Mouse (Mus musculus): ENCODE measurements around the gene Pitpnm2. TPM values are rescaled to one million over a fixed set of nuclear protein-coding genes. Genes with fewer than 3 reads are reported as not detected.

The Pitpnm2 gene
- polyA plus RNA-seq, 1 experiment = 55.3 TPM

GRCm38 (mm10) chr5:124122357-124122756 is 127.2 kb downstream of the Pitpnm2 start:
- TF ChIP-seq GATA1 (IDR thresholded peaks at IDR 0.05; ENCODE audit: low read length) = no peak

GRCm38 (mm10) chr5:124119204-124119603 is 130.4 kb downstream of the Pitpnm2 start:
- no peak for TF ChIP-seq GATA1 (IDR thresholded peaks at IDR 0.05; ENCODE audit: low read length)

DNA sequence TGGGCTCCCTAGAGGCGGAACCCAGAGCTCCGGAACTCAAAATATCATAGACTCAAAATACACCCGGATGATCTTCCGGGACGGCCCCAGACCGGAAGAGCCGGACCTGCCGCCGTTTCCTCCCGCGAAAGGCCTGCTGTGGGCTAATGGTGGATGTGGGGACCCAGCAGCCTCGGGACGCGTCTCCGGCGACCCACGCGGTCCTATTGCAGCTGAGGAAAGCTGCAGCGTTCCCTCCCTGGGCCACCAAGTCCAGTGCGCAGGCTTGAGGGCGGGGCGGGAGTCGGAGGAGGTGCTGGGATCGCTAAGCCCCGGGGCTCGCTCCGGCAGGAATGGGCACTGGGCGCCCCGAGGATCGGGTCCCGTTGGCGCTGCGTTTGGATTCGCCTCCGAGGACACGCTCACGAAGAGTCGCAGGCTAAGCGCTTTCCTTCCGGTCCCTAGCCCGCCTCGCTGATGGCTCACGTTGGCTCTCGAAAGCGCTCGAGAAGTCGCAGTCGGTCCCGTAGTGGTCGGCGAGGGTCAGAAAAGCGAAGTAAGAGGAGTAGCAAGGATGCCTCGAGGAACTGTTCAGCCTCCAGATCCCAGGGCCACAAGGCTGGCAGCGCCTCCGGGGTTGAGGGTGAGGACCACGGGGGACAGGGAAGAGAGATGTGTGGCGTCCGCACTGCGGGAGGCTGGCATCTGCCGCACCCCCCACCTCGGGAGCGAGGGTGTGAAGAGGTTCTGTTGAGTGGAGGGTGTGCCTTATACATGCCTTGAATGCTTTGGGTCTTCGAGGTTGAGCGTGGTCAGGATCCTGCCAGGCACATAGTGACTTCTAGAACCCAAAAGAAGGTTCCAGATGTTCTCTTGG is 133.3 kb downstream of the Pitpnm2 start, which contains the start of gene Arl6ip4:
Gene Arl6ip4 (plus strand): TSS at position 100 of the 856 bp plus-strand sequence.
- no peak for TF ChIP-seq GATA1 (IDR thresholded peaks at IDR 0.05; ENCODE audit: low read length)

DNA sequence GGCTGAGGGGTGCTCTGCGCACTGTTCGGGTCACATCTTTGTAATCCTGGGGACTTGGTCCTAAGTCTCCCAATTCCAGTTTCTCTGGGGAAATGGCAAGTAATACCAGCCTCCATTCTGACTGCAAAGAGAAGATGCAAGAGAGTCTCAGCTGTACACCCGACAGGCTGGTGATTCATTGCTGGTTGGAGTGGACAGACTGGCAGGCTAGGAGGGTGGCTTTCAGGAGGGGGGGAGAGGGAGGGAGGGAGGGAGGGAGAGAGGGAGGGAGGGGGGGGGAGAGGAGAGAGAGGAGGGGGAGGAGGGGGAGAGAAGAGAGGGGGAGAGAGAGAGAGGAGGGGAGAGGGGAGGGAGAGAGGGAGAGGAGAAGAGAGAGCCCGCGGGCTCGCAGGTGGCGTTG is 134.0 kb downstream of the Pitpnm2 start:
- TF ChIP-seq GATA1 (IDR thresholded peaks at IDR 0.05; ENCODE audit: low read length) = no peak

DNA sequence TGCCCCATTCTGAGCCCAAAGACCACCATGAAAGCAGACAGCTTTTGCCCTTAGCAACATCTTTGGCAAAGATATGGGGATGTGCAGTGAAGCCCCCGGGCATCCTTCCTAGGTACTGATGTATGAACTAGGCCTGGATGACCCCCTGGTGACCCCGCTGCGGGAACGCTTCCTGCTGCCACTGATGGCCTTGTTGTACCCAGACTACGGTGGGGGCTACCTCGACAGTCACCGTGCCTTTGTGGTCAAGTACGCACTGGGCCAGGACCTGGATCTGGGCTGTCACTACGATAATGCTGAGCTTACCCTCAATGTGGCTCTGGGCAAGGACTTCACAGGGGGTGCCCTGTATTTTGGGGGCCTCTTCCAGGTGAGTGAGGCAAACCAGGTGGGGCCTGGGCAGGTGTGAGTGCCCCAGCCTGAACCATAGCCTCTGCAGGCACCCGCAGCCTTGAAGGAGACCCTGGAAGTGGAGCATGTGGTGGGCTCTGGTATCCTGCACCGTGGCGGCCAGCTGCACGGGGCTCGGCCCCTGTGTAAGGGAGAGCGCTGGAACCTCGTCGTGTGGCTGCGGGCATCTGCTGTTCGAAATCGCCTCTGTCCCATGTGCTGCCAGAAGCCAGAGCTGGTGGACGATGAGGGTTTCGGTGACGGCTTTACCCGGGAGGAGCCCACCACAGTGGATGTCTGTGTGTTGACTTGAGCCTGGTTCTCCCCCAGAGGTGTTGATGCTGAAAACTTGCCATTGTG is 135.1 kb downstream of the Pitpnm2 start:
- TF ChIP-seq GATA1 (IDR thresholded peaks at IDR 0.05; ENCODE audit: low read length) = no peak

DNA sequence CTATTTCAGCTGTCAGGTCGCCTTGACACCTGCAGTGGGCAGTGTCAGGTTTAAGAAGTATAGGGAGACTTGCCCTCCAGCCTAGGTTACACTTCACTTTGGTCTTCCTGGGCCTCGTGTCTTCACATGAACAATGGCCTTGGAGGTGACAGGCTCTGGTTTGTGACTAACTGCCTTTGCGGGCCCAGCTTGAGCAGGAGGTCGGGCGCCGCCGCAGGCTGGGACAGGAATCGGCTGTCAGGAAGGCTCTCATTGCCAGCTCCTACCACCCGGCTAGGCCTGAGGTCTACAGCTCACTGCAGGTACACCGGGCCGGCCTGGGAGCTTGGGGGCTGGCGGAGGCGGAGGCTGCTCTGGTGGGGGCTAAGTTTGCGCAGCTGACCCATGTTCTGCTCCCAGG is 136.5 kb downstream of the Pitpnm2 start:
- TF ChIP-seq GATA1 (IDR thresholded peaks at IDR 0.05; ENCODE audit: low read length) = no peak

DNA sequence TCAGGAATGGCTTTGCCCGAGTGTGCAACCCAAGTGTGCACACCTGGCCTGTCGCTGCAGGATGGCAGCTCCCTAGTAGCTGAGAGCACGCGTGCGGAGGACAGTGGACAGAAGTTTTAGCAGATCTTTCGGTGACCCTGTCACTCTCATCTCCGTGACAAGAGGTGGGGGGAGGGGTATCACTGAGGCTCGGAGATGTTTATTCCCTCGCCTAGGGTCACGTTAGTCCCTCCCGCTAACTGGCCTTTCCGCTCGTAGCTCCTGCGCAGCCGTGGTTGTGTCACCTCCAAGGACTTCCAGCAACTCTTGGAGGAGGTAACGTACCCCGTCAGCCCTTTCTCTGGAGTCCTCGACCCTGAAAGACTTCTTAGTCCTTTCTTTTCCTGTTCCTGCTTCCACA is 137.0 kb downstream of the Pitpnm2 start:
- TF ChIP-seq GATA1 (IDR thresholded peaks at IDR 0.05; ENCODE audit: low read length) = no peak

- no peak for TF ChIP-seq GATA1 (IDR thresholded peaks at IDR 0.05; ENCODE audit: low read length)
Observed at GRCm38 (mm10) chr5:124111742-124112497, 137.6 kb downstream of the Pitpnm2 start, which contains the start of gene Ogfod2. TSS of gene Ogfod2 (plus strand) at chr5:124112297.

GRCm38 (mm10) chr5:124111077-124111741 is 138.4 kb downstream of the Pitpnm2 start:
- no peak for TF ChIP-seq GATA1 (IDR thresholded peaks at IDR 0.05; ENCODE audit: low read length)

GRCm38 (mm10) chr5:124103552-124103951 is 146.0 kb downstream of the Pitpnm2 start:
- TF ChIP-seq GATA1 (IDR thresholded peaks at IDR 0.05; ENCODE audit: low read length) = no peak

GRCm38 (mm10) chr5:124103020-124103419 is 146.5 kb downstream of the Pitpnm2 start:
- no peak for TF ChIP-seq GATA1 (IDR thresholded peaks at IDR 0.05; ENCODE audit: low read length)

GRCm38 (mm10) chr5:124102326-124102725 is 147.2 kb downstream of the Pitpnm2 start:
- no peak for TF ChIP-seq GATA1 (IDR thresholded peaks at IDR 0.05; ENCODE audit: low read length)

- TF ChIP-seq GATA1 (IDR thresholded peaks at IDR 0.05; ENCODE audit: low read length) = no peak
Observed at GRCm38 (mm10) chr5:124100128-124101044, 149.2 kb downstream of the Pitpnm2 start.

DNA sequence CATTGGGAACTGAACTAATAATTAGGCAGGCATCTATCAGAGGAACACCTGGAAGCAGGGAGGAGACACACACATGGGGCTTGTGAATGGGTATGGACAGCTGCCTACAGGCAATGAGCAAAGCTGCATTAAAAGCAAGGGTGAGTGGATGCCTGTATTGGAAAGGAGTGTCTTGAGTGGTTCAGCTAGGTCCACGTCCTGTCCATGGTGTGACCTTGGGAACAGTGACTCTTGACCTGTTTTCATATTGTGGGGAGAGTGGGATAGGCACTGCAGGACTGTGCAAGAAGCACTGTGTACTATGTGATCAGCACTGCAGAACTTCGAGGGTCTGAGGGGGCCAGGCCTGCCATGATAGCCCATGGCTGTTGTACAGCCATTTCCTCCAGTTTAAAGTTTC is 150.6 kb downstream of the Pitpnm2 start:
- TF ChIP-seq GATA1 (IDR thresholded peaks at IDR 0.05; ENCODE audit: low read length) = no peak

All from G1E-ER4 (cell line).